In the genomic region with DNA sequence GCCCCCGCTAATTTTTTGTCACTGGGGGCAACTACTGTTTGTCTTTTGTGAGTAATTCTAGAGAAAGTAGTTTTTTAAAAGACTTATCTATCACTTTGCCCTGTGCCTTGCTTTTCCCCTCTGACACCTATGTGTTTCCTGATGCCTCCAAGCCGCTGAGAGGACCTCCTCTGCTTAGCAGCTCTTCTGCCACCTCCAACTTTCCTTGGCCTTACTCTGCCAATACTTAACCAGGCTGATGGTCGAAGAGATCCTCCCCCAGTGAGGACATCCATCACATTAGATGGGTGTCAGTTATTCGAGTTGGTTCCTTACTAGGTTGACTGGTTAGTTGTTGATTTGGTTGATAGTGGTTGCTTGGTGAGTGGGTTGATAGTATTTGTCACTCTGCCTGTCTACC, we compare ENCODE assay signal across 21 mouse cellular contexts. TPM values are rescaled to one million over a fixed set of nuclear protein-coding genes. Genes with fewer than 3 reads are reported as not detected.
"Had no signal": no experiment of that assay in that cellular context is flagged by ENCODE, and none has a peak within 500 bp of the region (broad histone marks: within the 10 kb centered on the region; RNA-seq: fewer than 3 reads in every experiment).

No protein-coding gene starts in this region.

- H3K4me2 ChIP-seq: liver, embryonic 15.5 days; lung, embryonic 15.5 days; neural tube, embryonic 12.5 days; stomach, embryonic 15.5 days had no signal

- H3K27ac ChIP-seq: liver, embryonic 15.5 days; lung, embryonic 15.5 days; macrophage; neural tube, embryonic 12.5 days; stomach, embryonic 15.5 days; stomach, postnatal 0 days had no signal

- H3K9ac ChIP-seq: liver, embryonic 15.5 days; liver, postnatal 0 days; lung, embryonic 15.5 days; neural tube, embryonic 12.5 days; stomach, embryonic 15.5 days had no signal

- H3K4me3 ChIP-seq: liver, embryonic 15.5 days; lung, embryonic 15.5 days; megakaryocyte, embryonic 14.5 days; neural tube, embryonic 12.5 days; stomach, embryonic 15.5 days had no signal

- H3K9me3 ChIP-seq: liver, embryonic 15.5 days; lung, embryonic 15.5 days; neural tube, embryonic 12.5 days; stomach, embryonic 15.5 days had no signal

- ATAC-seq: liver, postnatal 0 days; lung, postnatal 0 days had no signal

- H3K4me1 ChIP-seq: liver, embryonic 15.5 days had no signal

- H3K36me3 ChIP-seq: liver, embryonic 15.5 days; lung, embryonic 15.5 days; neural tube, embryonic 12.5 days; stomach, embryonic 15.5 days had no signal

- DNase-seq: liver, postnatal 0 days; lung, adult 2 months; lung, postnatal 14 days; lung, postnatal 36 days; midbrain, embryonic 14.5 days; right cerebral cortex, postnatal 14 days; thymus, adult 2 months; thymus, postnatal 25 days; thymus, postnatal 4 days had no signal

RNA-seq across cellular contexts. Expression of a gene that starts 14.7 kb away (rescaled TPM):
- total RNA-seq: midbrain, postnatal 0 days; monocyte, adult 5-6 weeks; neutrophil, adult 5-6 weeks had no signal
- polyA plus RNA-seq: macrophage; testis, adult 2 months had no signal
